Mouse (Mus musculus): Measurements from ENCODE around the gene Nol12. TPM values are rescaled to one million over a fixed set of nuclear protein-coding genes. Genes with fewer than 3 reads are reported as not detected.

Nol12 gene
- polyA plus RNA-seq, 1 experiment from 2014 or later = 43.7 TPM

- Histone ChIP-seq H3K4me3 (ENCODE audit: low read length) (peak overlapping the region; percentile 66), H3K4me1 (ENCODE audit: control insufficient read depth, insufficient read depth, low read length) (peaks cover 22% of the 10 kb centered on the region), H3K27me3 (replicated peaks; ENCODE audit: control insufficient read depth, insufficient read depth, low read length) (no peaks in the 10 kb centered on the region), H3K9ac (ENCODE audit: low read depth, low read length) (peak overlapping the region; percentile 77), H3K9me3 (ENCODE audit: control insufficient read depth, low read length) (no peaks in the 10 kb centered on the region), H3K4me2 (ENCODE audit: low read depth, low read length) (peak overlapping the region; percentile 99), H3K36me3 (ENCODE audit: control insufficient read depth, insufficient read depth, low read length) (no peaks in the 10 kb centered on the region), H3K27ac (ENCODE audit: low read length) (peak overlapping the region; percentile 79)
- peak; percentile 74 for ATAC-seq
- under 1% methylated on average over 87 of the region's 87 CpGs for WGBS
Measured at GRCm38 (mm10) chr15:78914091-78914822, 20.5 kb upstream of the Nol12 start.

- H3K4me2 ChIP-seq (ENCODE audit: low read depth, low read length) = peak overlapping the region; percentile 99
- H3K27me3 ChIP-seq (replicated peaks; ENCODE audit: control insufficient read depth, insufficient read depth, low read length) = no peaks in the 10 kb centered on the region
- H3K4me1 ChIP-seq (ENCODE audit: control insufficient read depth, insufficient read depth, low read length) = peaks cover 22% of the 10 kb centered on the region
- no peak for ATAC-seq
- H3K9me3 ChIP-seq (ENCODE audit: control insufficient read depth, low read length) = no peaks in the 10 kb centered on the region
- 51% methylated on average over 8 of the region's 8 CpGs for WGBS
- peak overlapping the region; percentile 77 for H3K9ac ChIP-seq (ENCODE audit: low read depth, low read length)
- no peak overlapping the region for H3K27ac ChIP-seq (ENCODE audit: low read length)
- peak overlapping the region; percentile 66 for H3K4me3 ChIP-seq (ENCODE audit: low read length)
- no peaks in the 10 kb centered on the region for H3K36me3 ChIP-seq (ENCODE audit: control insufficient read depth, insufficient read depth, low read length)
Measured at GRCm38 (mm10) chr15:78914823-78915659, 19.7 kb upstream of the Nol12 start.

- H3K36me3 ChIP-seq (ENCODE audit: control insufficient read depth, insufficient read depth, low read length) = no peaks in the 10 kb centered on the region
- H3K4me3 ChIP-seq (ENCODE audit: low read length) = peak overlapping the region; percentile 66
- H3K9me3 ChIP-seq (ENCODE audit: control insufficient read depth, low read length) = no peaks in the 10 kb centered on the region
- peaks cover 22% of the 10 kb centered on the region for H3K4me1 ChIP-seq (ENCODE audit: control insufficient read depth, insufficient read depth, low read length)
- H3K9ac ChIP-seq (ENCODE audit: low read depth, low read length) = peak overlapping the region; percentile 30; the same call in 1 of the 2 replicates
- 7% methylated on average over 8 of the region's 8 CpGs for WGBS
- no peak overlapping the region for H3K27ac ChIP-seq (ENCODE audit: low read length)
- no peaks in the 10 kb centered on the region for H3K27me3 ChIP-seq (replicated peaks; ENCODE audit: control insufficient read depth, insufficient read depth, low read length)
- H3K4me2 ChIP-seq (ENCODE audit: low read depth, low read length) = peak overlapping the region; percentile 99
- 0 out of 2 replicates have a peak, but pooled peaks have one; percentile 14 for ATAC-seq
Measured at GRCm38 (mm10) chr15:78915660-78916017, 19.1 kb upstream of the Nol12 start.

- Histone ChIP-seq H3K27me3 (replicated peaks; ENCODE audit: control insufficient read depth, insufficient read depth, low read length) (no peaks in the 10 kb centered on the region), H3K4me3 (ENCODE audit: low read length) (peak overlapping the region; percentile 10), H3K9ac (ENCODE audit: low read depth, low read length) (peak overlapping the region; percentile 30), H3K27ac (ENCODE audit: low read length) (no peak overlapping the region), H3K4me1 (ENCODE audit: control insufficient read depth, insufficient read depth, low read length) (peaks cover 22% of the 10 kb centered on the region), H3K36me3 (ENCODE audit: control insufficient read depth, insufficient read depth, low read length) (no peaks in the 10 kb centered on the region), H3K4me2 (ENCODE audit: low read depth, low read length) (peak overlapping the region; percentile 28; the same call in 1 of the 2 replicates), H3K9me3 (ENCODE audit: control insufficient read depth, low read length) (no peaks in the 10 kb centered on the region)
- ATAC-seq = no peak
- 67% methylated on average over 12 of the region's 12 CpGs for WGBS
Measured at GRCm38 (mm10) chr15:78916052-78916826, 18.5 kb upstream of the Nol12 start.

- H3K9ac ChIP-seq (ENCODE audit: low read depth, low read length) = no peak overlapping the region
- ATAC-seq = no peak
Measured at GRCm38 (mm10) chr15:78918126-78918525, 16.6 kb upstream of the Nol12 start.

GRCm38 (mm10) chr15:78919914-78920313 is 14.8 kb upstream of the Nol12 start:
- no peak for ATAC-seq
- 58% methylated on average over 12 of the region's 12 CpGs for WGBS
- no peak overlapping the region for H3K4me2 ChIP-seq (ENCODE audit: low read depth, low read length)

More at GRCm38 (mm10) chr15:78918126-78918525, 16.6 kb upstream of the Nol12 start:
- no peak overlapping the region for H3K4me3 ChIP-seq (ENCODE audit: low read length)
- H3K9me3 ChIP-seq (ENCODE audit: control insufficient read depth, low read length) = no peaks in the 10 kb centered on the region
- peaks cover 22% of the 10 kb centered on the region for H3K4me1 ChIP-seq (ENCODE audit: control insufficient read depth, insufficient read depth, low read length)
- H3K27ac ChIP-seq (ENCODE audit: low read length) = no peak overlapping the region
- H3K4me2 ChIP-seq (ENCODE audit: low read depth, low read length) = no peak overlapping the region
- 93% methylated on average over 23 of the region's 23 CpGs for WGBS
- no peaks in the 10 kb centered on the region for H3K27me3 ChIP-seq (replicated peaks; ENCODE audit: control insufficient read depth, insufficient read depth, low read length)
- H3K36me3 ChIP-seq (ENCODE audit: control insufficient read depth, insufficient read depth, low read length) = no peaks in the 10 kb centered on the region

GRCm38 (mm10) chr15:78922700-78923099 is 12.0 kb upstream of the Nol12 start:
- peaks cover 23% of the 10 kb centered on the region for H3K4me1 ChIP-seq (ENCODE audit: control insufficient read depth, insufficient read depth, low read length)
- H3K9ac ChIP-seq (ENCODE audit: low read depth, low read length) = no peak overlapping the region
- no peaks in the 10 kb centered on the region for H3K9me3 ChIP-seq (ENCODE audit: control insufficient read depth, low read length)
- no peaks in the 10 kb centered on the region for H3K36me3 ChIP-seq (ENCODE audit: control insufficient read depth, insufficient read depth, low read length)
- ATAC-seq = no peak
- no peak overlapping the region for H3K4me3 ChIP-seq (ENCODE audit: low read length)
- 85% methylated on average over 7 of the region's 7 CpGs for WGBS
- no peak overlapping the region for H3K27ac ChIP-seq (ENCODE audit: low read length)
- H3K4me2 ChIP-seq (ENCODE audit: low read depth, low read length) = no peak overlapping the region
- no peaks in the 10 kb centered on the region for H3K27me3 ChIP-seq (replicated peaks; ENCODE audit: control insufficient read depth, insufficient read depth, low read length)

More at GRCm38 (mm10) chr15:78919914-78920313, 14.8 kb upstream of the Nol12 start:
- H3K27ac ChIP-seq (ENCODE audit: low read length) = no peak overlapping the region
- H3K9ac ChIP-seq (ENCODE audit: low read depth, low read length) = no peak overlapping the region
- H3K27me3 ChIP-seq (replicated peaks; ENCODE audit: control insufficient read depth, insufficient read depth, low read length) = no peaks in the 10 kb centered on the region
- no peaks in the 10 kb centered on the region for H3K36me3 ChIP-seq (ENCODE audit: control insufficient read depth, insufficient read depth, low read length)
- no peaks in the 10 kb centered on the region for H3K9me3 ChIP-seq (ENCODE audit: control insufficient read depth, low read length)
- no peak overlapping the region for H3K4me3 ChIP-seq (ENCODE audit: low read length)
- H3K4me1 ChIP-seq (ENCODE audit: control insufficient read depth, insufficient read depth, low read length) = peaks cover 15% of the 10 kb centered on the region

GRCm38 (mm10) chr15:78923585-78923984 is 11.1 kb upstream of the Nol12 start:
- Histone ChIP-seq H3K36me3 (ENCODE audit: control insufficient read depth, insufficient read depth, low read length) (no peaks in the 10 kb centered on the region), H3K4me1 (ENCODE audit: control insufficient read depth, insufficient read depth, low read length) (peaks cover 28% of the 10 kb centered on the region), H3K27me3 (replicated peaks; ENCODE audit: control insufficient read depth, insufficient read depth, low read length) (no peaks in the 10 kb centered on the region), H3K9ac (ENCODE audit: low read depth, low read length) (0 out of 2 replicates have a peak overlapping the region, but pooled peaks have one; percentile 31), H3K4me3 (ENCODE audit: low read length) (no peak overlapping the region), H3K4me2 (ENCODE audit: low read depth, low read length) (no peak overlapping the region), H3K9me3 (ENCODE audit: control insufficient read depth, low read length) (no peaks in the 10 kb centered on the region), H3K27ac (ENCODE audit: low read length) (no peak overlapping the region)
- no peak for ATAC-seq
- WGBS = 55% methylated on average over 6 of the region's 6 CpGs

- WGBS = 46% methylated on average over 8 of the region's 8 CpGs
- H3K4me2 ChIP-seq (ENCODE audit: low read depth, low read length) = no peak overlapping the region
- no peak for ATAC-seq
Measured at GRCm38 (mm10) chr15:78925129-78925528, 9.6 kb upstream of the Nol12 start.

More at GRCm38 (mm10) chr15:78925129-78925528, 9.6 kb upstream of the Nol12 start:
- Histone ChIP-seq H3K4me3 (ENCODE audit: low read length) (no peak overlapping the region), H3K9ac (ENCODE audit: low read depth, low read length) (peak overlapping the region; percentile 60; the same call in 1 of the 2 replicates), H3K4me1 (ENCODE audit: control insufficient read depth, insufficient read depth, low read length) (peaks cover 29% of the 10 kb centered on the region), H3K9me3 (ENCODE audit: control insufficient read depth, low read length) (no peaks in the 10 kb centered on the region), H3K36me3 (ENCODE audit: control insufficient read depth, insufficient read depth, low read length) (peaks cover 6% of the 10 kb centered on the region; the same call in 1 of the 2 replicates), H3K27ac (ENCODE audit: low read length) (peak overlapping the region; percentile 94), H3K27me3 (replicated peaks; ENCODE audit: control insufficient read depth, insufficient read depth, low read length) (no peaks in the 10 kb centered on the region)

All from intestine, embryonic 16.5 days (tissue).